Mouse (Mus musculus): ENCODE data around the gene Tnr. TPM values are rescaled to one million over a fixed set of nuclear protein-coding genes. Genes with fewer than 3 reads are reported as not detected.

Gene Tnr
- polyA plus RNA-seq, 1 experiment from 2014 or later = 1.7 TPM

DNA sequence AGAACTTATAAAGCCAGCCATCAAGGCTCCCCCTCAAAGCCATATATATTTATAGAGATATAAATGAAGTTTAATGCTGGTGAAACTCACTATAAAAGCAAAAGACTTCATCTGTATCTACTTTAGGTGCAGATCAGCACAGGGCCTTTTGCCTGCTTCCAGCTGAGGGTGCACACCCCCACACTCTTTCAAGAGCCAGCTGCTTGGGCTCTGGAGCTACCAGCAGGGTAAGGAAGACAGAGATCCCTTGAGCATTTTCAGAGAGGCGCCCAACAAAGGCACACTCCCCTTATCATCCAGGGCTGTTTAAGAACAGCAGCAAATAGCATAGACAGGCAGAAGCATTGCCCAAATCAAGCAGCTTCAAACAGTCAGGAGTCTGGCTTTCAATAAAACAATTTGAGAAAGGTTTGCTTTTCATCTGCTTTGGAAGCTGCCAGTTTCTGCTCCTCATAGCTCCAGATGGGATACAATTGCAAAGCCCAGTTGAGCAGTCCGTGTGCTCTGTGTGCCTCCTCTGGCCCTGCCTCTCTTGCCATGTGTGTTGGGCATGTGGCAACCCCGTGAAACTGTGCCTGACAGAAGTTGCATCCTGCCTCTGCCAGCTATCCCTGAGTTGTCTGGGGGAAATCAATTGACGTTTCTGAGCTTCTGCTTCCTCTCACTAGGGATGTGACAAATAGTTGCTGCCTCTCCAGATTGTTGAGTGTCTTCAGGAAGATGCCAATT is 9.4 kb downstream of the Tnr start:
- 53% methylated on average over 4 of the region's 4 CpGs for WGBS
- H3K36me3 ChIP-seq = no peaks in the 10 kb centered on the region
- no peak overlapping the region for H3K9ac ChIP-seq (replicated peaks)
- no peak overlapping the region for H3K4me2 ChIP-seq (replicated peaks)
- no peaks in the 10 kb centered on the region for H3K27me3 ChIP-seq
- peaks cover 23% of the 10 kb centered on the region for H3K4me1 ChIP-seq (replicated peaks)
- no peak overlapping the region for H3K27ac ChIP-seq
- H3K4me3 ChIP-seq (replicated peaks) = no peak overlapping the region
- ATAC-seq = no peak
- no peaks in the 10 kb centered on the region for H3K9me3 ChIP-seq

DNA sequence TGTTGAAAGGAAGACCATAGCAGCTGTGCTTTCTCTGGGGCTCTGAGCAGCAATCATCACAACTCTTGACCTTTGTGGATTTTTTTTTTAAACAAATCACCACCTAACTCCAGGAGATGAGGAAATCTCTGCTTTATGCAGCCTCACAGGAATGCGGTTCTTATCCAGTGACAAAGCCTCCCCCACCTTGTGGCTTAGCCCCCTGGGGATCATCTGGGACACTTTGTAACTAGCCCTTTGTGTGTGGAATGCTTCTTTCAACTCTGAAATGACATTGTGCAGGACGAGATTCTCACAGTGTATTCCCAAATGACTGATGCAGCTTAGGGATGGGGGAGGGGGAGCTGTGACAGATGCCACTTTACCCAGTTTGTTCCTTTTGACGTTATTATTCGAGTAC is 12.0 kb downstream of the Tnr start:
- no peak overlapping the region for H3K27ac ChIP-seq
- no peaks in the 10 kb centered on the region for H3K9me3 ChIP-seq
- ATAC-seq = no peak
- peaks cover 31% of the 10 kb centered on the region for H3K4me1 ChIP-seq (replicated peaks)
- no peaks in the 10 kb centered on the region for H3K36me3 ChIP-seq
- WGBS = 2% methylated on average over 4 of the region's 4 CpGs
- H3K27me3 ChIP-seq = peaks cover 2% of the 10 kb centered on the region; the same call in 1 of the 2 replicates
- no peak overlapping the region for H3K4me3 ChIP-seq (replicated peaks)
- H3K4me2 ChIP-seq (replicated peaks) = no peak overlapping the region
- no peak overlapping the region for H3K9ac ChIP-seq (replicated peaks)

- Histone ChIP-seq H3K4me2 (replicated peaks) (no peak overlapping the region), H3K27ac (no peak overlapping the region), H3K9me3 (no peaks in the 10 kb centered on the region), H3K4me1 (replicated peaks) (peaks cover 28% of the 10 kb centered on the region), H3K4me3 (replicated peaks) (no peak overlapping the region), H3K27me3 (peaks cover 2% of the 10 kb centered on the region; the same call in 1 of the 2 replicates), H3K36me3 (no peaks in the 10 kb centered on the region), H3K9ac (replicated peaks) (no peak overlapping the region)
- no peak for ATAC-seq
Observed at GRCm38 (mm10) chr1:159537541-159537940, 14.0 kb downstream of the Tnr start.

DNA sequence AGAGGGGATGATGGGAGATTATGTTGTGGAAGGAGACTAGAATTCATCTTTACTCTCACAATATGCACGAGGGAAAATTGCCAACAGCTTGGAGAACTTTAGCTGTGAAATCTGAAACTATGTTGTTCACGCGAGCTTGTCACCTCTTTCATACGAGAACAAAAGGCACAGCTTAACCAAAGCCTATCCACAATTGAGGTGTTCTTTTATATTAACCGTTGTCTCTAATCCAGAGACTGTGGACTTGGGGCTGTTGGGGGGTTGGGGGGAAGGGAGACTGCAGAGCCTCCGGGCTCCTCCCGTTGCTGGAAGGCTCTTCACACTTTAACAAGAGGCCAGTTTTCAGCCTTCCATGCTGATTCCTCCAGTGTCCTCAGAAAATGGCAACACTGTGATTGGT is 14.5 kb downstream of the Tnr start:
- Histone ChIP-seq H3K4me2 (replicated peaks) (no peak overlapping the region), H3K27ac (no peak overlapping the region), H3K27me3 (peaks cover 2% of the 10 kb centered on the region; the same call in 1 of the 2 replicates), H3K9ac (replicated peaks) (no peak overlapping the region), H3K36me3 (no peaks in the 10 kb centered on the region), H3K9me3 (no peaks in the 10 kb centered on the region), H3K4me3 (replicated peaks) (no peak overlapping the region), H3K4me1 (replicated peaks) (peaks cover 27% of the 10 kb centered on the region)
- peak; percentile 58; the same call in 1 of the 2 replicates for ATAC-seq
- 6% methylated on average over 7 of the region's 7 CpGs for WGBS

DNA sequence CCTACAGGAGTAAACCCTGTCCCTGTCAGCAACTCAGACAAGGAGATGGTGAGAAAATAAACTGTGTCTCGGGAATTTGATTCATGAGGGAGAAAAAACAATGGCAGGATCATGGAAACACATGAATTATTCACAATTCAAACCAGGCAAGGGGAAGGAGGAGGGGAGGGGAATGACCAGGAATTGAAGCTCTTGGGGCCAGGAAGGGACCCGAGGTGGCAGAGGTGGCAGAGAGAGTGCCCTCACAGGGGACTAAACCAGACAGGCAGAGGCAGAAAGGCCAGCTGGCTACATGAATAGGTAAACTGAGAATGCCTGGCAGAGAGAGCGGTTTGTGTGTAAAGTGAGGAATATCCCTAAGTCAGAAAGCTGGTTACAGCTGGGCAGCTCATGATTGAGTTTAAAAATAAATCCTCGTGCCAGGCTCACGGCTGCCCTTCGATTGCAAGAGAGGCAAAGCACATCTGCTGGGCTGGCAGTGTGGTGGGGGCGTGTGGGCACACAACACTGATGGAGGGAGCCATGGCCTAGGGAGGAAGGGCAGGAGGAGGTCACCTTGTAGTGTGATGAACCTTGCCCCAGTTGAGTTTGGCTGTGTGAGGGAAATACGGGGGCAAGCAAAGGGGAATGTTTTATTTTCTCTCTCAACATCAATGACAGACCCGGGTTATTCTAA is 22.0 kb downstream of the Tnr start:
- H3K4me1 ChIP-seq (replicated peaks) = peaks cover 15% of the 10 kb centered on the region
- peak overlapping the region; percentile 27 for H3K27ac ChIP-seq
- no peak overlapping the region for H3K9ac ChIP-seq (replicated peaks)
- H3K4me2 ChIP-seq (replicated peaks) = no peak overlapping the region
- 59% methylated on average over 9 of the region's 9 CpGs for WGBS
- ATAC-seq = peak; percentile 45
- H3K4me3 ChIP-seq (replicated peaks) = no peak overlapping the region
- no peaks in the 10 kb centered on the region for H3K36me3 ChIP-seq
- H3K9me3 ChIP-seq = no peaks in the 10 kb centered on the region
- H3K27me3 ChIP-seq = no peaks in the 10 kb centered on the region

GRCm38 (mm10) chr1:159551036-159551435 is 27.5 kb downstream of the Tnr start:
- Histone ChIP-seq H3K4me2 (replicated peaks) (no peak overlapping the region), H3K36me3 (no peaks in the 10 kb centered on the region), H3K27me3 (peaks cover 14% of the 10 kb centered on the region), H3K4me3 (replicated peaks) (no peak overlapping the region), H3K9ac (replicated peaks) (no peak overlapping the region), H3K9me3 (no peaks in the 10 kb centered on the region), H3K27ac (no peak overlapping the region), H3K4me1 (replicated peaks) (peaks cover 18% of the 10 kb centered on the region)
- no peak for ATAC-seq
- 67% methylated on average over 10 of the region's 10 CpGs for WGBS

DNA sequence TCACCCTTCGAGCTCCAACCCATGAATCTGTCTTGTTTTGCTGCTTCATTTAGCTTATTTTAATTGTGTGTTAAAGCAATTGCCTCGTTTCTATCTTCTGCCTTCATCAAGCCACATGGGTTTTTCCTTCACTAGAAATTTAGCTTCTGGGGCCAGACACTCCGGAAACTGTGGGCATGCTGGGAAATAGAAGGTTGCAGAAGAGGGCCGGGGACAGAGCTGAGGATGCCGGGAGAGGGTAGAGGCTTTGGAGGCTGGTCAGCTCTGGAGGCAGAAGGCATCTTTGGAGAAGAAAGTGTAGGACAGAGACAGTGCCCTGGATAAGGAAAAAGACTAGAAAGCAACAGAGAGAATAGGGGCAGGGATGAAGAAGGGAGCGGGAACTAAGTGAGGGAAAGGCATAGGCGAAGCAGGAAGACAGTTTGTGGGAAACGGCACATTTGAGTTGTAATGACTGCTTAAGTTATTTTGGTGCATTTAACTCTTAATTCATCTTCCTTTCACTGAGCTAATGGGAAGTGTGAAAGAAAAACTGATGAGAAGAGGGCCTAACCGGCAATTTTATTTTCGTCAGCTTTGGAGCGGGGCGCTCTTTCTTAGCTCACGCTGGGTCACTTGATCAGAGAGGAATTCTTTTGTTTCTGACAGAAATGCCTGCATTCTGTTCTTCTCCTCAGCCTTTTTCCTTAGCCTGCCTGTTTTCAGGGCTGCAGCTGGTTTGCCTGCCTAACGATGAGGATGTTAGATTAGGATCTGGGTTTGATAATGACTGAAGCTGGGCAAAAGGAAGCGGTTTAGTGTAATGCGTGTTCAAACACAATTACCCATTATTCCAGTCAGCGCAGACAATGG is 28.2 kb downstream of the Tnr start:
- Histone ChIP-seq H3K9me3 (no peaks in the 10 kb centered on the region), H3K27me3 (peaks cover 14% of the 10 kb centered on the region), H3K4me2 (replicated peaks) (peak overlapping the region; percentile 19; the same call in 1 of the 2 replicates), H3K4me3 (replicated peaks) (no peak overlapping the region), H3K36me3 (no peaks in the 10 kb centered on the region), H3K4me1 (replicated peaks) (peaks cover 16% of the 10 kb centered on the region), H3K27ac (no peak overlapping the region), H3K9ac (replicated peaks) (no peak overlapping the region)
- 28% methylated on average over 17 of the region's 17 CpGs for WGBS
- peak; percentile 59 for ATAC-seq

GRCm38 (mm10) chr1:159561616-159562015 is 38.0 kb downstream of the Tnr start:
- H3K4me1 ChIP-seq (replicated peaks) = no peaks in the 10 kb centered on the region
- no peak overlapping the region for H3K27ac ChIP-seq
- no peaks in the 10 kb centered on the region for H3K36me3 ChIP-seq
- no peak for ATAC-seq
- no peak overlapping the region for H3K4me2 ChIP-seq (replicated peaks)
- no peaks in the 10 kb centered on the region for H3K27me3 ChIP-seq
- WGBS = 82% methylated on average over 3 of the region's 3 CpGs
- no peaks in the 10 kb centered on the region for H3K9me3 ChIP-seq
- H3K9ac ChIP-seq (replicated peaks) = no peak overlapping the region
- H3K4me3 ChIP-seq (replicated peaks) = no peak overlapping the region

GRCm38 (mm10) chr1:159565129-159565528 is 41.6 kb downstream of the Tnr start:
- Histone ChIP-seq H3K4me2 (replicated peaks) (no peak overlapping the region), H3K4me3 (replicated peaks) (no peak overlapping the region), H3K4me1 (replicated peaks) (peaks cover 8% of the 10 kb centered on the region), H3K36me3 (no peaks in the 10 kb centered on the region), H3K9me3 (no peaks in the 10 kb centered on the region), H3K27me3 (no peaks in the 10 kb centered on the region), H3K9ac (replicated peaks) (no peak overlapping the region), H3K27ac (no peak overlapping the region)
- no peak for ATAC-seq
- 79% methylated on average over 1 of the region's 1 CpGs for WGBS

GRCm38 (mm10) chr1:159566046-159566445 is 42.5 kb downstream of the Tnr start:
- Histone ChIP-seq H3K9me3 (no peaks in the 10 kb centered on the region), H3K4me2 (replicated peaks) (no peak overlapping the region), H3K27ac (no peak overlapping the region), H3K4me3 (replicated peaks) (no peak overlapping the region), H3K9ac (replicated peaks) (no peak overlapping the region), H3K36me3 (no peaks in the 10 kb centered on the region), H3K27me3 (no peaks in the 10 kb centered on the region), H3K4me1 (replicated peaks) (peaks cover 13% of the 10 kb centered on the region)
- 81% methylated on average over 6 of the region's 6 CpGs for WGBS
- ATAC-seq = no peak

DNA sequence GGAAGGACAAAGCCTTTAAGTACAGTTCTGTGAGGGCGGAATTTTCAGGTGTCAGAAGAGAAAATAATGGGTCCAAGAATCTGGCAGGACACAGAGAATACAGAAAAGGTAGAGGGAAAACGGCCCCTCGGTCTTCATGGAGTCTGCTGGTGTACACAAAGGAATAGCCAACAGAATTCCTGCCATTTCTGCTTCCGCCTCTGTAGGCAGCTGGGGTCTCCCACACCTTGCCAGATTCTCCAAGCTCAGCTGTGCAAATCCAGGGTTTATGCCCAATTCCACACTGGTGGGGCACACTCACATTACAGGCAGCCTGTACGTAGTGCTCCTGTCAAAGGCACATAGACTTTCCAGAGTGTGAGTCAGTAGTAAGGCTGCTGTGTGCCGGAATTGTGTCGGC is 43.6 kb downstream of the Tnr start:
- Histone ChIP-seq H3K4me3 (replicated peaks) (no peak overlapping the region), H3K27ac (no peak overlapping the region), H3K4me2 (replicated peaks) (no peak overlapping the region), H3K36me3 (no peaks in the 10 kb centered on the region), H3K9me3 (no peaks in the 10 kb centered on the region), H3K4me1 (replicated peaks) (peaks cover 13% of the 10 kb centered on the region), H3K9ac (replicated peaks) (no peak overlapping the region), H3K27me3 (no peaks in the 10 kb centered on the region)
- 88% methylated on average over 7 of the region's 7 CpGs for WGBS
- ATAC-seq = no peak

- Histone ChIP-seq H3K27ac (peak overlapping the region; percentile 54), H3K36me3 (no peaks in the 10 kb centered on the region), H3K4me1 (replicated peaks) (peaks cover 13% of the 10 kb centered on the region), H3K27me3 (no peaks in the 10 kb centered on the region), H3K4me3 (replicated peaks) (no peak overlapping the region), H3K9me3 (no peaks in the 10 kb centered on the region), H3K4me2 (replicated peaks) (peak overlapping the region; percentile 25), H3K9ac (replicated peaks) (no peak overlapping the region)
- WGBS = 17% methylated on average over 8 of the region's 8 CpGs
- ATAC-seq = peak; percentile 78; the same call in 1 of the 2 replicates
Observed at GRCm38 (mm10) chr1:159570270-159570669, 46.7 kb downstream of the Tnr start.

Data from midbrain, embryonic 13.5 days (tissue).